Mouse (Mus musculus) layer of hippocampus, adult 11-12 months (tissue): ENCODE data around the gene Zcwpw1.

Experiments used
- DNase-seq: peaks from one replicate; pipeline ENCODE4 v3.0.0; 2022; ENCODE audit warnings: low spot score

Zcwpw1 gene

DNA sequence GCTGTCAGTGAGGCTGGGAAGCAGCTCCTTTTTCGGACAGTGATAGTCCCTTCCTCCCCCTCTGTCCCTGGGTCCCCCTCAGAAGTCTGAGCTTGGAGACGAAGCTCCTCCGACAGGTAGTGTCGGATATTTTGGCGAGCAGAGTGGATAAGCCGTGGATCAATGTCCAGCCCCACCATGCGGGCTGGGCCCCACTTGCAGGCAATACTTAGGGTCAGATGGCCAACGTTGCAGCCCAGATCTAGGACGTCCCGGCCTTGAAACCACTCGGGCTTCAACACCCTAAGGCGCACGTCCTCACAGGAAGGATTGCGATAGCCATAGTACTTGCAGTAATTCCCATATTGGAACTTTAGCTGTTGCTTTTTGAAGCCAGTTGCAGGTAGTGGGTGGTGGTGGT lies 3.1 kb upstream of the Zcwpw1 start:
- DNase-seq: no peak

DNA sequence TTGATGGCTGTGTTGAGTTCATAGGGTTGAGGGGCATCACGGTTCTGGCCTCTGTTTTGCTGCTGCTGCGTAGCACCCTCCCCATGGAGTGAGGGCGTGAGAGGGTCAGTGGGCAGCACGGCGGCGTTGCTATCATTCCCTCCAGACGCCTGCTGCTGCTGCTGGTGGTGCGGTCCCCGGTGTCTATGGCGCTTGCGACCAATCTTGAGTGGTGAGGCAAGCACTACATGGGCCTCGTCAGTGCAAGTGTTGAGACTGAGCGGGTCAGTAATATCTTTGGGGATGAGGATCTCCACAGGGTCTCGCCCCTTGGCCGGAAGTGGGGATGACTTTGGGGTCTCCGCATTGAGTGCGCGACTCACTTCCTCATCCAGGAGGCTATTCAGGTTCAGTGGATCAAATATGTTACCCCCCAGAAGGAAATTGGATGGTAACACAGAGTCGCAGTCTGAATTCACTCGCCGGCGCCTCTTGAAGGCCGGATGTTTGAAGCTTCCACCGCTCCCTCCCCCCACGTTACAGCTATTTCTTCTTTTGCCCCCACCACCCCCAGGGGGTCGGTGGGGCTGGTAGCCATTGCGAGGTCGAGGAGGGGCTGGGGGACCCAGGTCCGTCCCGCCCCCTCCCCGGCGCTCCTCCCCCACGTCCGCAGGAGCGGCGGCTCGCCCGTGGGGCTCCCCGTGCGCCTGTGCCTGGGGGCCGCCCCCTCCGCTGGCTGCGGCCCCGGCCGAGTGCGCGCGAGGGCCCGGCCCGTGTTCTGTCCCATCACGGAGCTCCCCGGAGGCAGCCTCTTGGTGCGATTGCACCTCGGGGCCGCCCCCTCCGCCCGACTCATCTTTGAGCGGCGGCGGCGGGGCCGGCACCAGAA lies 2.2 kb upstream of the Zcwpw1 start:
- peak; percentile 49 for DNase-seq

GRCm38 (mm10) chr5:137786109-137786942 lies 1.3 kb upstream of the Zcwpw1 start:
- DNase-seq: peak; percentile 100

GRCm38 (mm10) chr5:137788171-137788570 lies 573 bp downstream of the Zcwpw1 start:
- peak; percentile 60 for DNase-seq

DNA sequence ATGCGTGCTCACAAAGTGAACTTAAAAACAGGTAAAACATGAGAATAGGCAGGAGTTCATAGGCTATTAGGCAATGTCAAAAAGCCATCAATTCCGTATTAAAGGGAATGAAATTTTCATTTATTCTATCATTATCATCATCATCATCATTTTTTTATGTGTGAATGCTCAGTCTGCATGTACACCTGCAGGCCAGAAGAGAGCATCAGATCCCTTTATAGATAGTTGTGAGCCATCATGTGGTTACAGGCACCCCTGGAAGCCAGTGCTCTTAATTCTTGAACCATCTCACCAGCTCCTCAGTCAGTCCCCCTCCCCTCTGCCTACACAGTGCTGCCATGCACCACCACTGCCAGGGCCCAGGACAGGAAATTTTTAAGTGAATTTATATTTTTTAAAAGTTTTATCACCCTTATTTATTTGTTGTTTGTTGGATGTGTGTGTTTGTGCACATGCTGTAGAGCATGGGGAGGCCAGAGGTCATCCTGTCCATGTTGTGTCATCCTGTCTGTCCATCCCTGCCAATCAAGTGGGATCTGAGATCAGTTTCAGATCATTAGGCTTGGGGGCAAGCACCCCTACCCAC lies 1.4 kb downstream of the Zcwpw1 start:
- no peak for DNase-seq

DNA sequence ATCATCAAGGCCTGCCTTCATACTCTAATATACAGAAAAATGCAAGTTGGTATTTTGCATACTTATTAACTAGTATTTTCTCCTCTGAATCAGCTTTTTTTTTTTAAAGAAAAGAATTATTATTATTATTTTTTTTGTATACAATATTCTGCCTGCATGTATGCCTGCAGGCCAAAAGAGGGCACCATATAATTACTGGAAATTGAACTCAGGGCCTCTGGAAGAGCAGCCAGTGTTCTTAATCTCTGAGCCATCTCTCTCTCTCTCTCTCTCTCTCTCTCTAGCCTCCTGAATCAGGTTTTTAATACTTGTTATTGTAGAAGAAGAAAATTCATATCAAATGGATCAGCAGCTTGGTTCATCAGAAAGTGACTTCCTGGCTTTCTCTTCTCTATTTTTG lies 4.0 kb downstream of the Zcwpw1 start:
- no peak for DNase-seq

DNA sequence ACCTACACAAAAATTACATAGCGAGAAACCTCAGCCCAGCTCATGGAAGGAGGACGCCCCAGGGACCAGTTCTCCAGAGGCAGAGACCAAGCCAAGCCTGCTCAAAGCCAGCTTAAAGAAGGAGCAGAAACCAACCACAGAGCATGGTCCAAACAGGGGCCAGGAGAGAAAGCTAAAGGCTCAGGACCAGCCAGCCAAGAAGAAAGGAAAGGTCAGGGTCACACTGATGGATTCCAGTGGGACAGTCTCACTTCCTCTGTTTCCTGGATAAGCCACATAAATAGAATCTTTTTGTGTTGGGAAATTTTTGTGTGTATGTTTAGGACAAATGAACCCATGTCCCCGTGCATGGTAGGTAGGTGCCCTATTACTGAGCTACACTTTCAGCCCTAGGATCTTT lies 9.0 kb downstream of the Zcwpw1 start:
- DNase-seq: no peak

- DNase-seq: no peak
Observed at GRCm38 (mm10) chr5:137800917-137801316, 13.3 kb downstream of the Zcwpw1 start.

DNA sequence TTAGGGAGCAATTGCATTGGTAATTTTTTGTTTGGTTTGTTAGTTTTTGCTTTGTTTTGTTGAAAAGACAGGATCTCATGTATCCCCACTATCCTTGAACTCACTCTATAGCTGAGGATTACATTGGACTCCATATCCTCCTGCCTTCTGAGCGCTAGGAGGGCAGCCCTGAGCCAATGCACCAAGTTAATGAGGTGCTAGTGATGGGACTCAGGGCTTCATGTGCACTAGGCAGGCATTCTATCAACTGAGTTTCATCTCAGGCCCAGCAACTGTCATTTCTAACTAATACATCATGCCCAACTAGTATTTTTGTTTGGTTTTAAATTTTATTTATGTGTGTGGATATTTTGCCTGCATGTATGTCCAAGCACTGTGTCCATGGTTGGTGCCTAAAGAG lies 18.6 kb downstream of the Zcwpw1 start:
- DNase-seq: no peak

DNA sequence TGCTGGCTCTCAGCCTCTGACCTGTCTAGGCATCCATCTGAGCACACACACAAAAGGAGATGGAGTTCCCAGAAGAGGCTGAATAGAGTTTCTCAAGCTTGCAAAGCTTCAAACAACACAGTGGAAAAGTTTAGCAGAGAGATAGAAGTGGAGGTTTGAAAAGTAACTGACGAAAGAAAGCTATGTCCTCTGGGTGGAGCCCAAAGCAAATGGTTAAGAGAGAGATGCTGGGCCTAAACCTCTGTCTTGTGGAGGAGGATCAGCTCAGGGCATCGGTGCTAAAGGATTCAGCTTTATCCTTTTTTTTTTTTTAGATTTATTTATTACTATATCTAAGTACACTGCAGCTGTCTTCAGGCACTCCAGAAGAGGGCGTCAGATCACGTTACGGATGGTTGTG lies 20.7 kb downstream of the Zcwpw1 start:
- DNase-seq: no peak

DNA sequence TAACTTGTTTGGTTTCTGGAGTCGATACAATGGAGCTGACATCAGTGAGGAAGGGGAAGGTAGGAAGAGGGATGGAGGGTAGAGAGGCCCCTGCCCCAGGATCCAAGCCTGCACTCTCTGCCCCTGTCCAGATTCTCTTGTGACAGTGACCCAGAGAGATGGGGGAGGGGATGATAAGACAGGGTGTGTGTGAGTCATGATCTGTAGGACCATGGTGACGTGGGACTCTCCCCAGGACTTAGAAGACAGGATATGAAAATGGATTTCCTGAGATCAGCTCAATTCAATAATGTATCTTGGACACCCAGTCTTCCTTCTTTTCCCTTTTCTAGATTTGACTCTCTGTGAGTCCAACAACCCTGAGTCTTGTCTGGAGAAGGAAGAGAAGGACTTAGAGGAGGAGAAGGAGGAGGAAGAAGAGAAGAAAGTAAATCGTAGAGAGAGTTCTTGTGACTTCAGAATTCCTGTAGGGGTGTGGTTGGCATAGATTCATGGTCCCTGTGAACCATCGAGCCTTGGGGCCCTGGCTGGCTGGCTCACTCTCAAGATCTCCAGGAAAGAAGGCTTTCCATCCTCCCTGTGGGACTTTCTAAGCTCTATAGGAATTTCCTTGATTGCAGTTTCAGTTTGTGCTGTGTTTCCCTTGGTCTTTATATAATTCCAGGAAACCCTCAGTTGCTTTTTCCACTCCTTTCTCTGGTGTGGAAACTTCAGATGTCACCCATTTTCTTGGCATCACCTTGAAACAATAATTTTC lies 30.0 kb downstream of the Zcwpw1 start:
- no peak for DNase-seq

DNA sequence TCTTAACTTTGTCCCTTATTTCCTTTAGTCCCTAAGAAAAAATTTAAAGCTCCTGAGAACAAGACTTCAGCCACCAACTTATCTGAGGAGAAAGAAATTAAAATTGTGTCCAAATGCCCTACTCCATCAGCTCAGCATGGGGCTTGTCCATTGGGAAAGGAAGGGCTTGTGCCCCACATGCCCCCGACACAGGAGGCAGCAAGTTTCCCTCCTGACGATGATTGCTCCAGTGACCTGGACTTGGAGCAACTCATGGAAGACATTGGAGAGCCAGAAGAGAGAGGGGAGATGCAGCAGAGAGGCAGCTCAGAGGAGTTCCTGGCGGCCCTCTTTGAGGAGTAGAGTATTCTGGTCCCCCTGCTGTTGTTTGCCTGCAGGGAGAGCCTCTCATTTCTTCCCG lies 34.5 kb downstream of the Zcwpw1 start:
- DNase-seq: no peak

DNA sequence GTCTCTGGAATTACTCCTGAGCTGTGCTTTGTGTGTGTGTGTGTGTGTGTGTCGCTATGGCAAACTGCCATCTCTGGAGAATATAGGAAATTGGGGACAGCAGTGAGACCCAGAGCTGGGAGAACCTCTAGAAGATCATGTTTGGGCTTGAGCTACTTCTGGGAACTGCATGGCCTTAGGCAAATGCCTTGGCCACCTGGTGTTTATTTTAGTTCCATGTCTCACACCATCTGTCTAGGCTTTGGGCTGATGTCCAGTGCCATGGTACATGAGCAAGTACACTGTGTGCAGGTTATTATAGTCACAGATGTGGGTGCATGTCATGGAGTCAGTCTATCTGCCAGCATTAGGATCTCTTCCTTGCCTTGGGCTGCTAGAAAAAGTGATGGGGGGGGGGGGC lies 35.0 kb downstream of the Zcwpw1 start:
- no peak for DNase-seq

GRCm38 (mm10) chr5:137823455-137824045 lies 36.0 kb downstream of the Zcwpw1 start:
- DNase-seq: no peak

- DNase-seq: no peak
Observed at GRCm38 (mm10) chr5:137825030-137825429, 37.4 kb downstream of the Zcwpw1 start.

- DNase-seq: no peak
Observed at GRCm38 (mm10) chr5:137825971-137826370, 38.4 kb downstream of the Zcwpw1 start.

- no peak for DNase-seq
Observed at GRCm38 (mm10) chr5:137826421-137826820, 38.8 kb downstream of the Zcwpw1 start.

DNA sequence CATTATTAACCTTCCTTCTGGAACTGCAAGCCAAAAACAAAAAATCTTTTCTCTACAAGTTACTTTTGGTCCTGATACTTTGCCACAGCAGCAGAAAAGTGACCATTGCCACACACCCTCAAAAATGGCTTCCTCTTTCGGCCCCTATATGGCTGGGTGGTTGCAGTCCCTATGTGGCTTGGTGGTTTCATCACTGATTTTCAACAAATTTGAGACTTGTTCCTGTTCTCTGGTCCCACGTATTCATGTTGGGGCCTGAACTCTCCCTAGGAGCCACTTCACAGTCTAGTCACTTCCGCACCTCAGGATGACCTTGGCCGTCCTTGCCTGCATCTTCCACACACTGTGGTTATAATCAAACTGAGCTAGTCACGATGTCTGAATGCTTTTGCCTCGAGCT lies 41.1 kb downstream of the Zcwpw1 start:
- DNase-seq: no peak

DNA sequence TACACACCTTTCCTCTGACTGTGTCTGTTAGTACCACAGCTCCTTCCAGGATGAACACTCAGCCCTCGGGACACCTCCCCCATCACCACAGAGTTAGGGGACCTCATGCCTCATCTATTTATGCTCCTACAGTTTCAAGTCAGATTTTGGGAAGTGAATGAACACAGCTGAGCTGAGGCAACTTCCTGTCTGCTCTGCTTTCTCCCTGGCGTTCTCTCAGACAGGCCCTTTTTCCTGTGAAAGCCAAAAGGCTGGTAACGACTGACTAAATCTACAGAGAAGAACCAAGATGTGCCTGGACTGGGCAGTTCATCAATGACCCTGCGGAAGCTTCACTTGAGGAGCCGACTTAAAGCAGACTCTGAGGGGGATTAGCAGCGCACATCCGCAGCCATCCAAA lies 42.6 kb downstream of the Zcwpw1 start:
- DNase-seq: peak; percentile 49

GRCm38 (mm10) chr5:137831106-137831505 lies 43.5 kb downstream of the Zcwpw1 start:
- no peak for DNase-seq

- DNase-seq: no peak
Observed at GRCm38 (mm10) chr5:137831506-137831905, 43.9 kb downstream of the Zcwpw1 start.

DNA sequence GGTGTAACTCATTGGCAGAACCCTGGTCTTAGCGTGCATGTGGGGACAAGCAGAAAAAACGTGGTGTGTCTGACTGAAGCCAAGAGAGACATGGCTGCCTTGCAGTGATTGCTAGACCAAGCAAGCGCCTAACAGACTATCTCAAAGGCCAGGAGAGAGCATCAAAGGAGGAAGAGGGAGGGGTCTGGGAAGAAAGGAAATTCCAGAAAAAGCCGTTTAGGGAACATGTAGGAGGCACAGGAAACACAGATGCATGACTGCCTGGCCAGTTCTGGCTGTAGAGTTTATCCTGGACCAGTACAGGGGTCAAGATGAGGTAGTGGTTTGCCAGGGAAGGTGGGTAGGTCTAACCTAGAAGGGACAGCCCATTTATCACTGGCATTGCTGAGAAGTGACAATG lies 45.9 kb downstream of the Zcwpw1 start:
- no peak for DNase-seq
